Mouse (Mus musculus) myocyte (in vitro differentiated cells): ENCODE measurements at regions not wholly inside any gene's neighbourhood (a gene's known extent, or its start where the extent isn't known, plus 50 kb on each side); places are given as distances from the start of the nearest gene placed in this dataset.
"Not testable (repeated sequence)": the region's sequence is repeated elsewhere in the genome, so short reads cannot be mapped to it uniquely, and the experiment has no call there.

ENCODE experiments used
- H3K27me3 ChIP-seq: one replicate; pipeline ENCODE4 v1.6.1; 2011; ENCODE audit not compliant: control insufficient read depth, insufficient read depth, insufficient read length
- H3K36me3 ChIP-seq: one replicate; pipeline ENCODE4 v1.6.1; 2011; ENCODE audit not compliant: control insufficient read depth, insufficient read depth
- H3K4me2 ChIP-seq: one replicate; pipeline ENCODE4 v1.6.1; 2011; ENCODE audit warnings: low read depth, control low read depth
- H3K4me3 ChIP-seq: one replicate; pipeline ENCODE4 v1.5.1; 2011; ENCODE audit warnings: mild to moderate bottlenecking, control low read depth, moderate library complexity
- H3K79me2 ChIP-seq: one replicate; pipeline ENCODE4 v1.6.1; 2011; ENCODE audit not compliant: control insufficient read depth, insufficient read depth
- H3ac ChIP-seq: one replicate; pipeline ENCODE4 v1.6.1; 2011; ENCODE audit not compliant: control insufficient read depth, insufficient read length
- CEBPB ChIP-seq: IDR thresholded peaks from 2 replicates; pipeline ENCODE4 v1.6.1; 2011; ENCODE audit warnings: mild to moderate bottlenecking, moderate library complexity; ENCODE audit not compliant: poor library complexity, insufficient read depth, severe bottlenecking
- E2F4 ChIP-seq: IDR thresholded peaks from one replicate; pipeline ENCODE4 v1.6.1; 2011; ENCODE audit warnings: mild to moderate bottlenecking, control low read depth, moderate library complexity; ENCODE audit not compliant: insufficient read depth
- MAX ChIP-seq: IDR thresholded peaks from one replicate; pipeline ENCODE4 v1.6.1; 2011; ENCODE audit warnings: low read depth, mild to moderate bottlenecking, control low read depth
- MYOD1 ChIP-seq, 3 experiments: IDR thresholded peaks; one replicate each; pipeline ENCODE4 v1.6.1; 2011; ENCODE audit warnings: control low read depth in 2 of 3, low read depth in 2 of 3, mild to moderate bottlenecking in 2 of 3, moderate library complexity in 1 of 3; ENCODE audit not compliant: insufficient read length in 2 of 3, control insufficient read depth in 1 of 3
- MYOG ChIP-seq, 3 experiments: IDR thresholded peaks; one replicate each; pipeline ENCODE4 v1.6.1; 2011; ENCODE audit warnings: control low read depth in 2 of 3, low read depth in 2 of 3, mild to moderate bottlenecking in 2 of 3; ENCODE audit not compliant: insufficient read length in 2 of 3, control insufficient read depth in 1 of 3, insufficient read depth in 1 of 3
- POLR2A ChIP-seq: IDR thresholded peaks from one replicate; pipeline ENCODE4 v1.6.1; 2011; ENCODE audit warnings: low read depth, mild to moderate bottlenecking, control low read depth, moderate library complexity; ENCODE audit not compliant: insufficient read length
- POLR2AphosphoS2 ChIP-seq: IDR thresholded peaks from one replicate; pipeline ENCODE4 v1.6.1; 2011; ENCODE audit warnings: low read depth, control low read depth; ENCODE audit not compliant: insufficient read length
- REST ChIP-seq: IDR thresholded peaks from one replicate; pipeline ENCODE4 v1.6.1; 2011; ENCODE audit warnings: mild to moderate bottlenecking, control low read depth, moderate library complexity; ENCODE audit not compliant: insufficient read depth, insufficient read length
- SRF ChIP-seq: IDR thresholded peaks from one replicate; pipeline ENCODE4 v1.6.1; 2011; ENCODE audit warnings: low read depth; ENCODE audit not compliant: control insufficient read depth, insufficient read length
- TCF12 ChIP-seq: IDR thresholded peaks from one replicate; pipeline ENCODE4 v1.6.1; 2011; ENCODE audit warnings: mild to moderate bottlenecking, control low read depth; ENCODE audit not compliant: poor library complexity, insufficient read depth, severe bottlenecking
- TCF3 ChIP-seq: IDR thresholded peaks from one replicate; pipeline ENCODE4 v1.6.1; 2011; ENCODE audit warnings: low read depth, control low read depth; ENCODE audit not compliant: insufficient read length
- USF1 ChIP-seq: IDR thresholded peaks from one replicate; pipeline ENCODE4 v1.6.1; 2011; ENCODE audit warnings: low read depth, mild to moderate bottlenecking, control low read depth, moderate library complexity

DNA sequence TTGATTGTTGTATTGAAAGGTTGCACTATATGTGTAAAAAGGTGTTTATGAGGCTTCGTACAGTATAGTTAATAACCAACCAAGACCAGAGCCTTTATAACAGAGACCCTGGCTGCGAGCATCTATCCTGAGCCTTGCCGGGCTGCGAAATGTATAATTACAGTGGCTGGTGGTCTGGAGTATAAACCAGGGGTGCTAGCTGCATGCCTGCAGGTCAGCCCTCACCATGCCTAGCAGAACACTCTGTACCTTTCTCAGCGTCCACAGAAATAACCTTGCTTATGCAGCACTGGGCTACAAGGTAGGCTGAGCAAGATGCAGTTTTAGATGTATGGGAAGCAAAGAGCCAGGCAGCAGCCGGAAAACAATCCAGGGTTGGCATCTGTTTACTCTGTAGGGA lies 457.8 kb upstream of the Sall1 start:
- no peaks in the 10 kb centered on the region for H3K79me2 ChIP-seq
- TF ChIP-seq TCF3 (no peak), USF1 (no peak), MAX (no peak), E2F4 (no peak), POLR2AphosphoS2 (no peak), REST (no peak), MYOD1 (IDR thresholded peaks at IDR 0.05; ENCODE audit: control insufficient read depth in 1 of 3, insufficient read length in 2 of 3, low read depth in 2 of 3) (no peak), POLR2A (no peak), SRF (no peak)
- H3K4me2 ChIP-seq = no peak overlapping the region
- no peaks in the 10 kb centered on the region for H3K36me3 ChIP-seq
- H3K27me3 ChIP-seq = no peaks in the 10 kb centered on the region
- H3K4me3 ChIP-seq = no peak overlapping the region
- H3ac ChIP-seq = no peak overlapping the region

- H3K36me3 ChIP-seq = no peaks in the 10 kb centered on the region
- TF ChIP-seq SRF = no peak
- TF ChIP-seq USF1 = no peak
- no peak for TF ChIP-seq MYOG (IDR thresholded peaks at IDR 0.05; ENCODE audit: control insufficient read depth in 1 of 3, insufficient read depth in 1 of 3, insufficient read length in 2 of 3, low read depth in 2 of 3)
- TF ChIP-seq TCF3 = no peak
- no peak for TF ChIP-seq POLR2A
- TF ChIP-seq MAX = no peak
- TF ChIP-seq REST = no peak
- TF ChIP-seq E2F4 = no peak
- TF ChIP-seq CEBPB = no peak
- TF ChIP-seq POLR2AphosphoS2 = no peak
Measured at GRCm38 (mm10) chr8:89499831-89500230, 455.9 kb upstream of the Sall1 start.

DNA sequence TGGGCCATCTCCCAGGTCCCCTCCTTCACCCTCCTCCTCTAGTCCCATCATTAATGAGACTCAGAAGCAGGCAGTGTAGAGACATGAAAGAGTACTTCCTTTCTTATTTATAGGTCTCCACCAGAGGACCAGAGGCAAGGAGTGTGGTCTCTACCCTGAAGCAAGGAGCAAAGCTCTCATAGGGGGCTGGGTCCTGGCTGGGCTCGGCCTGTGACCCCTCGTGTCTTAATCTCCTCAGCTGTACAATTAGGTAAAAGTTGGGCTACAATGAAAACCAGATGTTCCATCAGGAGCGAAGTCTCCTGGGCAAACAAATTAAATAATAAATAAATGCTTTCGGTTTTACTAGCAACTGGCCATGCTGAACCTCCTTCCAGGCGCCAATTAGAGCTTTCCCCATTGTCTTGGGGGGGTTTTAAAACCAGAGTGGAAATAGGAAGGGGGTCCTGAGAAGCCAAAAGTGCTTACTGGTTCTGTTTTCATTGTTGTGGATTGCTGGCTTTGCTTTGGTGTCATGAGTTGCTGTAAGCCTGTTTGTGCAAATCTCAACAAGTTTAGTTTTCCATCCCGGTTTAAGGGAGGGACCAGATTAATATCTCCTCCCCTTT lies 454.2 kb upstream of the Sall1 start:
- no peak for TF ChIP-seq CEBPB
- no peak for TF ChIP-seq POLR2AphosphoS2
- no peaks in the 10 kb centered on the region for H3K79me2 ChIP-seq
- no peak overlapping the region for H3ac ChIP-seq
- no peak overlapping the region for H3K4me2 ChIP-seq
- no peaks in the 10 kb centered on the region for H3K36me3 ChIP-seq
- H3K27me3 ChIP-seq = no peaks in the 10 kb centered on the region
- H3K4me3 ChIP-seq = no peak overlapping the region

More at GRCm38 (mm10) chr8:89499831-89500230, 455.9 kb upstream of the Sall1 start:
- Histone ChIP-seq H3K79me2 (no peaks in the 10 kb centered on the region), H3K27me3 (no peaks in the 10 kb centered on the region), H3K4me3 (no peak overlapping the region), H3ac (no peak overlapping the region), H3K4me2 (no peak overlapping the region)

DNA sequence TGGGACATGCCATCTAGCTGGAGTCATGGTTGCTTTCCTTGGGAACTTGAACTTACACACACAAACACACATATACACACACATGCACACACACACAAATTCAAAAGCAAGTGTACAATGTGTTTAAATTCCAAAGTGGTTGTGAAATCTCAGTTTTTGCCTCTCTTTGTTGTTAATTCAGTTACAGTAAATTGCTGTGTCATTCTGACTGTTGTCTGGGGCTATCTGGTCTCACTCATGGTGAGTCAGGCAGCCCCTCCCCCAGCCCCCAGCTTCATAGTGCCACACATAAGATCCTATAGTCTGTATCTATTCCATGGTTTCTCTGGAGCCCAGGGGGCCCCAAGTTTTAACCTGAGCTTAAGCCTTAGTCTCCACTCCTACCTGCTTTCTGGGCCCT lies 448.4 kb upstream of the Sall1 start:
- no peak overlapping the region for H3K4me3 ChIP-seq
- no peak overlapping the region for H3ac ChIP-seq
- H3K4me2 ChIP-seq = no peak overlapping the region
- no peaks in the 10 kb centered on the region for H3K27me3 ChIP-seq
- H3K79me2 ChIP-seq = no peaks in the 10 kb centered on the region
- no peaks in the 10 kb centered on the region for H3K36me3 ChIP-seq
- TF ChIP-seq POLR2A (no peak), SRF (no peak), CEBPB (no peak), TCF3 (no peak), POLR2AphosphoS2 (no peak), MYOD1 (IDR thresholded peaks at IDR 0.05; ENCODE audit: control insufficient read depth in 1 of 3, insufficient read length in 2 of 3, low read depth in 2 of 3) (no peak), USF1 (no peak), MAX (no peak), E2F4 (no peak), REST (no peak), MYOG (IDR thresholded peaks at IDR 0.05; ENCODE audit: control insufficient read depth in 1 of 3, insufficient read depth in 1 of 3, insufficient read length in 2 of 3, low read depth in 2 of 3) (no peak), TCF12 (no peak)

DNA sequence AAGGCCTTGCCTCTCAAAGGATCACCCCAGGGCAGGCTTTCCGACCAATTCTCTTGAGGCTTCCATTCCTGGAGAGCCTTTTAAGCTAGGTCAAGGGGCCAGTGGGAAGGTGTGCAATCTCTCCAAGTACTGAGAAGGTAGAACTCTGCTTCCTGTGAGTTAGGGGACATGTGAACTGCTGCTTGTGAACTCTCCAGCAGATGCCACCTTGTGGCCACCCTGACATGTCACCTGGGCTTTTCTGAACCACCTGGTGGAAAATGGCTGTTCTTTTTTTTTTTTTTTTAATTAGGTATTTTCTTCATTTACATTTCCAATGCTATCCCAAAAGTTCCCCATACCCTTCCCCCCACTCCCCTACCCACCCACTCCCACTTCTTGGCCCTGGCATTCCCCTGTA lies 438.5 kb upstream of the Sall1 start:
- H3K27me3 ChIP-seq, H3K4me3 ChIP-seq, H3K79me2 ChIP-seq, H3ac ChIP-seq, H3K4me2 ChIP-seq, H3K36me3 ChIP-seq: not testable (repeated sequence)

- no peak overlapping the region for H3K4me2 ChIP-seq
- TF ChIP-seq E2F4 (no peak), TCF3 (no peak), POLR2A (no peak), MAX (no peak), REST (no peak), MYOG (IDR thresholded peaks at IDR 0.05; ENCODE audit: control insufficient read depth in 1 of 3, insufficient read depth in 1 of 3, insufficient read length in 2 of 3, low read depth in 2 of 3) (no peak), USF1 (no peak), TCF12 (no peak), SRF (no peak), CEBPB (no peak), POLR2AphosphoS2 (no peak), MYOD1 (IDR thresholded peaks at IDR 0.05; ENCODE audit: control insufficient read depth in 1 of 3, insufficient read length in 2 of 3, low read depth in 2 of 3) (no peak)
- no peaks in the 10 kb centered on the region for H3K36me3 ChIP-seq
- H3K79me2 ChIP-seq = no peaks in the 10 kb centered on the region
- no peak overlapping the region for H3K4me3 ChIP-seq
- H3ac ChIP-seq = no peak overlapping the region
- H3K27me3 ChIP-seq = no peaks in the 10 kb centered on the region
Measured at GRCm38 (mm10) chr8:89476930-89477329, 433.0 kb upstream of the Sall1 start.
